Mouse (Mus musculus): ENCODE measurements around the gene Wbp2nl. TPM values are rescaled to one million over a fixed set of nuclear protein-coding genes. Genes with fewer than 3 reads are reported as not detected.

The Wbp2nl gene
- polyA plus RNA-seq, 1 experiment: not detected

DNA sequence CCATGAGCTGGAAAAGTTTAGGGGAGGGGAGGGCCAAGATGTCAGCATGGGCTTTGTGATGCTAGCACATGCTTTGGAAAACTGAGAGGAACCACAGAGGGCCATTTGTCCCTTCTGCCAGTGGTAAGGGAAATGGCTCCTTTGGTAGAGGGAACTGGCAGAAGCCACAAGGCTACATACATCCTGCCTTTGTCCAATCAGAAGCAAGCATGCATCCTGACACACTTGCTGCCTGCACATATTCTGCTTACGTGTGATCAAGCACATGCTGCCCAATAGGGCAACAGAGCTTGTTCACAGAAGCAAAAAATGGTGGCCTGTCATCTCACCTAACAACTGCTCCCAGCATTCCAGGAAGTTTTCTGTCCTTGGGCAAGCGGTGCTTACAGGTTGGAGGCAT, 26.6 kb downstream of the Wbp2nl start:
- WGBS: 49% methylated on average over 2 of the region's 2 CpGs
- TF ChIP-seq CTCF (IDR thresholded peaks at IDR 0.05; ENCODE audit: control insufficient read depth, insufficient read depth, low read length) (no peak), POLR2A (IDR thresholded peaks at IDR 0.05; ENCODE audit: borderline replicate concordance, control insufficient read depth, low read depth, low read length) (no peak)

GRCm38 (mm10) chr15:82335194-82335593, 36.4 kb downstream of the Wbp2nl start:
- peaks cover 2% of the 10 kb centered on the region; the same call in 1 of the 2 replicates for H3K4me1 ChIP-seq (ENCODE audit: control insufficient read depth, insufficient read depth, low read length)
- 93% methylated on average over 4 of the region's 4 CpGs for WGBS
- no peak overlapping the region for H3K4me3 ChIP-seq (replicated peaks; ENCODE audit: control insufficient read depth, low read depth, low read length)
- TF ChIP-seq POLR2A (IDR thresholded peaks at IDR 0.05; ENCODE audit: borderline replicate concordance, control insufficient read depth, low read depth, low read length) (no peak), CTCF (IDR thresholded peaks at IDR 0.05; ENCODE audit: control insufficient read depth, insufficient read depth, low read length) (no peak)
- H3K27ac ChIP-seq (ENCODE audit: control insufficient read depth, insufficient read depth, low read depth, low read length, poor library complexity): no peak overlapping the region

More for the DNA sequence above, 26.6 kb downstream of the Wbp2nl start:
- no peaks in the 10 kb centered on the region for H3K4me1 ChIP-seq (ENCODE audit: control insufficient read depth, insufficient read depth, low read length)
- no peak overlapping the region for H3K27ac ChIP-seq (ENCODE audit: control insufficient read depth, insufficient read depth, low read depth, low read length, poor library complexity)
- no peak overlapping the region for H3K4me3 ChIP-seq (replicated peaks; ENCODE audit: control insufficient read depth, low read depth, low read length)

GRCm38 (mm10) chr15:82336629-82337028, 37.9 kb downstream of the Wbp2nl start:
- TF ChIP-seq CTCF (IDR thresholded peaks at IDR 0.05; ENCODE audit: control insufficient read depth, insufficient read depth, low read length) (no peak), POLR2A (IDR thresholded peaks at IDR 0.05; ENCODE audit: borderline replicate concordance, control insufficient read depth, low read depth, low read length) (no peak)
- Histone ChIP-seq H3K4me1 (ENCODE audit: control insufficient read depth, insufficient read depth, low read length) (peaks cover 2% of the 10 kb centered on the region; the same call in 1 of the 2 replicates), H3K27ac (ENCODE audit: control insufficient read depth, insufficient read depth, low read depth, low read length, poor library complexity) (no peak overlapping the region), H3K4me3 (replicated peaks; ENCODE audit: control insufficient read depth, low read depth, low read length) (no peak overlapping the region)
- WGBS: 93% methylated on average over 12 of the region's 12 CpGs

GRCm38 (mm10) chr15:82337875-82338274, 39.1 kb downstream of the Wbp2nl start:
- peak overlapping the region; percentile 71 for H3K4me3 ChIP-seq (replicated peaks; ENCODE audit: control insufficient read depth, low read depth, low read length)

GRCm38 (mm10) chr15:82338593-82339112, 39.9 kb downstream of the Wbp2nl start, which contains the start of the genes Naga, Pheta2 and Smdt1:
TSS of gene Naga (minus strand) at chr15:82338925.
TSS of gene Pheta2 (plus strand) at chr15:82338942.
TSS of gene Smdt1 (plus strand) at chr15:82338959.
- under 1% methylated on average over 41 of the region's 41 CpGs for WGBS
- H3K4me3 ChIP-seq (replicated peaks; ENCODE audit: control insufficient read depth, low read depth, low read length): peak within 1 kb of the TSS; percentile 71
- H3K4me1 ChIP-seq (ENCODE audit: control insufficient read depth, insufficient read depth, low read length): peaks cover 5% of the 10 kb centered on the region; the same call in 1 of the 2 replicates
- peak within 1 kb of the TSS; percentile 73 for H3K27ac ChIP-seq (ENCODE audit: control insufficient read depth, insufficient read depth, low read depth, low read length, poor library complexity)
- peak; percentile 55; the same call in 1 of the 2 replicates for TF ChIP-seq POLR2A (IDR thresholded peaks at IDR 0.05; ENCODE audit: borderline replicate concordance, control insufficient read depth, low read depth, low read length)
- no peak for TF ChIP-seq CTCF (IDR thresholded peaks at IDR 0.05; ENCODE audit: control insufficient read depth, insufficient read depth, low read length)

More at GRCm38 (mm10) chr15:82337875-82338274, 39.1 kb downstream of the Wbp2nl start:
- no peak overlapping the region; the same call in 1 of the 2 replicates for H3K27ac ChIP-seq (ENCODE audit: control insufficient read depth, insufficient read depth, low read depth, low read length, poor library complexity)
- H3K4me1 ChIP-seq (ENCODE audit: control insufficient read depth, insufficient read depth, low read length): peaks cover 2% of the 10 kb centered on the region; the same call in 1 of the 2 replicates
- TF ChIP-seq POLR2A (IDR thresholded peaks at IDR 0.05; ENCODE audit: borderline replicate concordance, control insufficient read depth, low read depth, low read length): no peak
- WGBS: under 1% methylated on average over 4 of the region's 4 CpGs

GRCm38 (mm10) chr15:82339150-82339549, 40.4 kb downstream of the Wbp2nl start:
- 54% methylated on average over 10 of the region's 10 CpGs for WGBS
- peak overlapping the region; percentile 48 for H3K27ac ChIP-seq (ENCODE audit: control insufficient read depth, insufficient read depth, low read depth, low read length, poor library complexity)

DNA sequence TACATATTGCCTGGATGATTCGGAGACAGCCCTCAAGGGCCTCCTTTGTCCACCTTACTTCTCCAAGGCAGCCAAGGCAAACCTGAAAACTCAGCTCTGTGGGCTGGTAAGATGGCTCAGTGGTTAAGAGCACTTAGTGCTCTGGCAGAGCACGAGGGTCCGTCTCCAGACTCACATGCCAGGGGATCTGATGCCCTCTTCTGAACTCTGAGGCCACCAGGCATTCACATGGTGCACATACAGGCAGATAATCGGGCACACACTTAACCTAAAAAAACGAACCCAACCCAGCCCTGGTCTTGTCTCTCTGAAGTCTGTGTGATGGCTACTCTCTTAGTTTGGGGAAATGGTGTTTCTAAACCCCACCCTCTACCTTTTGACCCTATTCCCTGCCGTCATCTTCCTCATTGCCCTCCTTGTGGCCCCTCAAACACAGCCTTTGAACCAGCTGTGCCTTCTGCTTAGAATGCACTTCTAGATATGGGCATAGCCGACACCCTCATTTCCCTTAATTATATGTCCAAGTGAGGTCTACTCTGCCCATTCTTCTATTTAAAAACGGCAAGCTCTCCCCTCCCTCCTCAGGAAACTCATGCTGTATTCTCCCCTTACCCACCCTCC, 41.0 kb downstream of the Wbp2nl start:
- Histone ChIP-seq H3K4me1 (ENCODE audit: control insufficient read depth, insufficient read depth, low read length) (peaks cover 5% of the 10 kb centered on the region; the same call in 1 of the 2 replicates), H3K4me3 (replicated peaks; ENCODE audit: control insufficient read depth, low read depth, low read length) (no peak overlapping the region), H3K27ac (ENCODE audit: control insufficient read depth, insufficient read depth, low read depth, low read length, poor library complexity) (peak overlapping the region; percentile 96)
- TF ChIP-seq CTCF (IDR thresholded peaks at IDR 0.05; ENCODE audit: control insufficient read depth, insufficient read depth, low read length): no peak
- TF ChIP-seq POLR2A (IDR thresholded peaks at IDR 0.05; ENCODE audit: borderline replicate concordance, control insufficient read depth, low read depth, low read length): no peak
- 56% methylated on average over 8 of the region's 8 CpGs for WGBS

More at GRCm38 (mm10) chr15:82339150-82339549, 40.4 kb downstream of the Wbp2nl start:
- H3K4me1 ChIP-seq (ENCODE audit: control insufficient read depth, insufficient read depth, low read length): peaks cover 5% of the 10 kb centered on the region; the same call in 1 of the 2 replicates
- H3K4me3 ChIP-seq (replicated peaks; ENCODE audit: control insufficient read depth, low read depth, low read length): peak overlapping the region; percentile 71
- TF ChIP-seq CTCF (IDR thresholded peaks at IDR 0.05; ENCODE audit: control insufficient read depth, insufficient read depth, low read length) (no peak), POLR2A (IDR thresholded peaks at IDR 0.05; ENCODE audit: borderline replicate concordance, control insufficient read depth, low read depth, low read length) (no peak)

GRCm38 (mm10) chr15:82340414-82341035, 41.8 kb downstream of the Wbp2nl start:
- Histone ChIP-seq H3K4me1 (ENCODE audit: control insufficient read depth, insufficient read depth, low read length) (peaks cover 6% of the 10 kb centered on the region; the same call in 1 of the 2 replicates), H3K27ac (ENCODE audit: control insufficient read depth, insufficient read depth, low read depth, low read length, poor library complexity) (peak overlapping the region; percentile 96), H3K4me3 (replicated peaks; ENCODE audit: control insufficient read depth, low read depth, low read length) (peak overlapping the region; percentile 66)
- 40% methylated on average over 21 of the region's 21 CpGs for WGBS
- TF ChIP-seq POLR2A (IDR thresholded peaks at IDR 0.05; ENCODE audit: borderline replicate concordance, control insufficient read depth, low read depth, low read length): no peak
- TF ChIP-seq CTCF (IDR thresholded peaks at IDR 0.05; ENCODE audit: control insufficient read depth, insufficient read depth, low read length): no peak
